ENCODE assay signal across 13 mouse cellular contexts in the genomic region with DNA sequence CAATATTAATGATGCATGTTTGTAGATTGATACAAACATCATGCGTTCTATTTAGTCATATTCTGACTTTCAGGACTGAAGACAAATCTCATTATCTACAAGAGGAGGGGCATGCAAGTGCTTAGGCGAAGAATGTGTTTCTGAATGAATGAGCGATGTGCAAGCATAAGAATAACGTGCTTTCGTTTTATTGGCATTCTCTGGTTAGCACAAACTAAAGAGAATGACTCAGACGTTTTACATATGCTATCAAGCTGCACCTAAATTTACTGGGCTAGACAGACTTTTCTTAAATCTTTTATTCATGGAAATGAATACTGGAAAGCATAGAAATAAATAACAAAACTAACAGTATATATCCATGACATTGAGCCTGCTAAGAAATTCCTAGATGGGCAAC.
"Had no signal": no experiment of that assay in that cellular context is flagged by ENCODE, and none has a peak within 500 bp of the region (broad histone marks: within the 10 kb centered on the region; RNA-seq: fewer than 3 reads in every experiment).

No protein-coding gene starts in this region.

- DNase-seq: lung, adult 18-20 months; lung, embryonic 14.5 days; lung, postnatal 10 days; lung, postnatal 4 days; right cerebral cortex, adult 18-20 months; right cerebral cortex, postnatal 25 days; right cerebral cortex, postnatal 4 days; spleen, adult 18-20 months; thymus, adult 18-20 months; thymus, postnatal 14 days; thymus, postnatal 36 days had no signal

- ATAC-seq: midbrain, embryonic 13.5 days; midbrain, embryonic 15.5 days had no signal
